Mouse (Mus musculus): ENCODE measurements at regions not wholly inside any gene's neighbourhood (a gene's known extent, or its start where the extent isn't known, plus 50 kb on each side); places are given as distances from the start of the nearest gene placed in this dataset.

- no peak for TF ChIP-seq POLR2A (IDR thresholded peaks at IDR 0.05; ENCODE audit: insufficient read depth, low read depth, low read length)
- no peak for TF ChIP-seq CTCF (IDR thresholded peaks at IDR 0.05; ENCODE audit: insufficient read depth, low read depth, low read length)
Measured at GRCm38 (mm10) chr12:9970771-9971170, 399.0 kb upstream of the Nt5c1b start.

Data from olfactory bulb, adult 2 months (tissue).